Mouse (Mus musculus): ENCODE measurements around the gene Prune1. TPM values are rescaled to one million over a fixed set of nuclear protein-coding genes. Genes with fewer than 3 reads are reported as not detected.

The Prune1 gene
- polyA plus RNA-seq, 1 experiment from 2014 or later, result 29.8 TPM

DNA sequence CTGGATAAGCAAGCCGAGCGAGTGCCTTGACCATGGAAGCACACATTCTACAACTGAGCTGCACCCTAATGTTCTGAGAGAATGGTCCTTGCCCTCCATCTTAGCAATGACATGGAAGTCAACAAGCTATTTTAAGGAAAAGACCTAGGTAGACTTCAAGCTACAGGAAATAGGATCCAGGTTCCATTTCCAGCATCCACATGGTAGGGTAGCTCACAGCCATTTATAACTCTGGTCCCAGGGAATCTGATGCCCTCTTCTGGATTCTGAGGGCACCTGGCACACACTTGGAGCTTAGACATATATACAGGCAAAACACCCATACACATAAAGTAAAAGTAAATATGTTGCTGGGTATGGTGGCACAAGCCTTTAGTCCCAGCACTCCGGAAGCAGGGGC is 15.8 kb downstream of the Prune1 start:
- Histone ChIP-seq H3K4me2 (ENCODE audit: low read length) (no peak overlapping the region), H3K4me3 (ENCODE audit: control insufficient read depth in 1 of 2, insufficient read depth in 1 of 2, low read depth in 1 of 2, low read length in 2 of 2) (no peak overlapping the region), H3K9ac (ENCODE audit: low read length) (no peak overlapping the region), H3K4me1 (ENCODE audit: control insufficient read depth in 2 of 2, insufficient read depth in 2 of 2, low read length in 2 of 2) (peaks cover 0 to 2% of the 10 kb centered on the region in 2 experiments; a peak in 1 of 4 replicates), H3K9me3 (ENCODE audit: control insufficient read depth, low read length) (no peaks in the 10 kb centered on the region), H3K27ac (replicated peaks in 1 of 2; ENCODE audit: control insufficient read depth in 1 of 2, insufficient read depth in 1 of 2, low read depth in 2 of 2, low read length in 2 of 2) (no peak overlapping the region), H3K36me3 (ENCODE audit: control insufficient read depth, insufficient read depth, low read length) (peaks cover 84% of the 10 kb centered on the region), H3K27me3 (ENCODE audit: control insufficient read depth, insufficient read depth, low read length) (no peaks in the 10 kb centered on the region)
- 95% methylated on average over 3 of the region's 3 CpGs for WGBS
- ATAC-seq (ENCODE audit: insufficient number of reproducible peaks, insufficient read depth, low FRiP score, low read depth), result no peak

DNA sequence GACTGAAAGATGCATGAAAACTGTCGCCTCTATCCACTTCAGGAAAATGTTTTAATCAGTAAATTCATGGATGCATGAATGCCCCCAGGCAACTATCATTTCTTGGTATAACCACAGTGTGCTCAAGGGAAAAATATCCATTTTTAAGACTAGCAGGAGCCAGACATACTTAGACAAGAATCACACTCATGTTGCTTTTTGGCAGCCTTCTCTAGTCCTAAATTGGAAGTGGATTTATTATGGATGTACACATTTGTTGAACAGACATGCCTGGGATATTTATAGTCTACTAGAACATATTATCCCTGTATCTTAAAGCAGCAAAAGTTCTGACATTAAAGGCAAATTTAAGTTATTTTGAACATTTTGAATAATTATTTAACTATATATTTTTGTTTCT is 17.2 kb downstream of the Prune1 start:
- no peak for ATAC-seq (ENCODE audit: insufficient number of reproducible peaks, insufficient read depth, low FRiP score, low read depth)
- Histone ChIP-seq H3K4me1 (ENCODE audit: control insufficient read depth in 2 of 2, insufficient read depth in 2 of 2, low read length in 2 of 2) (no peaks in the 10 kb centered on the region), H3K9ac (ENCODE audit: low read length) (no peak overlapping the region), H3K36me3 (ENCODE audit: control insufficient read depth, insufficient read depth, low read length) (peaks cover 95% of the 10 kb centered on the region), H3K4me2 (ENCODE audit: low read length) (no peak overlapping the region), H3K27me3 (ENCODE audit: control insufficient read depth, insufficient read depth, low read length) (no peaks in the 10 kb centered on the region), H3K4me3 (ENCODE audit: control insufficient read depth in 1 of 2, insufficient read depth in 1 of 2, low read depth in 1 of 2, low read length in 2 of 2) (no peak overlapping the region), H3K27ac (replicated peaks in 1 of 2; ENCODE audit: control insufficient read depth in 1 of 2, insufficient read depth in 1 of 2, low read depth in 2 of 2, low read length in 2 of 2) (no peak overlapping the region), H3K9me3 (ENCODE audit: control insufficient read depth, low read length) (no peaks in the 10 kb centered on the region)
- WGBS, result 75% methylated on average over 1 of the region's 1 CpGs

- H3K4me3 ChIP-seq (ENCODE audit: control insufficient read depth in 1 of 2, insufficient read depth in 1 of 2, low read depth in 1 of 2, low read length in 2 of 2), result no peak overlapping the region
- H3K36me3 ChIP-seq (ENCODE audit: control insufficient read depth, insufficient read depth, low read length), result peaks cover 94% of the 10 kb centered on the region
- no peaks in the 10 kb centered on the region for H3K9me3 ChIP-seq (ENCODE audit: control insufficient read depth, low read length)
- H3K9ac ChIP-seq (ENCODE audit: low read length), result no peak overlapping the region
- H3K27ac ChIP-seq (replicated peaks in 1 of 2; ENCODE audit: control insufficient read depth in 1 of 2, insufficient read depth in 1 of 2, low read depth in 2 of 2, low read length in 2 of 2), result no peak overlapping the region
- no peaks in the 10 kb centered on the region for H3K4me1 ChIP-seq (ENCODE audit: control insufficient read depth in 2 of 2, insufficient read depth in 2 of 2, low read length in 2 of 2)
- ATAC-seq (ENCODE audit: insufficient number of reproducible peaks, insufficient read depth, low FRiP score, low read depth), result no peak
- no peak overlapping the region for H3K4me2 ChIP-seq (ENCODE audit: low read length)
- no peaks in the 10 kb centered on the region for H3K27me3 ChIP-seq (ENCODE audit: control insufficient read depth, insufficient read depth, low read length)
- WGBS, result 51% methylated on average over 11 of the region's 11 CpGs
These were observed 18.7 kb downstream of the Prune1 start for GRCm38 (mm10) chr3:95263089-95263739.

GRCm38 (mm10) chr3:95261975-95262374 is 19.9 kb downstream of the Prune1 start:
- Histone ChIP-seq H3K9me3 (ENCODE audit: control insufficient read depth, low read length) (no peaks in the 10 kb centered on the region), H3K36me3 (ENCODE audit: control insufficient read depth, insufficient read depth, low read length) (peaks cover 94% of the 10 kb centered on the region), H3K27me3 (ENCODE audit: control insufficient read depth, insufficient read depth, low read length) (no peaks in the 10 kb centered on the region), H3K27ac (replicated peaks in 1 of 2; ENCODE audit: control insufficient read depth in 1 of 2, insufficient read depth in 1 of 2, low read depth in 2 of 2, low read length in 2 of 2) (no peak overlapping the region), H3K4me2 (ENCODE audit: low read length) (no peak overlapping the region), H3K4me1 (ENCODE audit: control insufficient read depth in 2 of 2, insufficient read depth in 2 of 2, low read length in 2 of 2) (no peaks in the 10 kb centered on the region), H3K9ac (ENCODE audit: low read length) (no peak overlapping the region), H3K4me3 (ENCODE audit: control insufficient read depth in 1 of 2, insufficient read depth in 1 of 2, low read depth in 1 of 2, low read length in 2 of 2) (no peak overlapping the region)
- 86% methylated on average over 4 of the region's 4 CpGs for WGBS
- no peak for ATAC-seq (ENCODE audit: insufficient number of reproducible peaks, insufficient read depth, low FRiP score, low read depth)

DNA sequence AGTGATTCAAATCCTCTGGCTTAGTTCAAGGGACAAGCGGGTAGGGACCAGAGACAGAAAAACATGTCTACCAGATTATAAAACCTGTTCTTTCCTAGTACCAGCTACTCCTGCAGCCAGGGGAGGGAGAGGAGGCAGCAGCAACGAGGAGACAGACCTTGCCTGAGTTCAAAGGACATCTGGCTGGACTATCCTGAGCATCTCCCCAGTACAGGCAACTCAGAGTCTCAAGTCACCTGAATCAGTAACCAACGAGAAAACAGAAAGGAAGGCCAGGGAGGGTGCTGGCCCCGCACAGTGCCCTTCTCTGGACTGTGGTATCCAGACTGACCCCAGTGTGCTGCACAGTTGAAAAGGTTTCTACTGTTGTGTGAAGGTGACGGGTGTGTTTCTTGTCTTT is 24.9 kb downstream of the Prune1 start:
- ATAC-seq (ENCODE audit: insufficient number of reproducible peaks, insufficient read depth, low FRiP score, low read depth), result no peak
- no peak overlapping the region for H3K4me2 ChIP-seq (ENCODE audit: low read length)
- H3K4me3 ChIP-seq (ENCODE audit: control insufficient read depth in 1 of 2, insufficient read depth in 1 of 2, low read depth in 1 of 2, low read length in 2 of 2), result no peak overlapping the region
- no peaks in the 10 kb centered on the region for H3K4me1 ChIP-seq (ENCODE audit: control insufficient read depth in 2 of 2, insufficient read depth in 2 of 2, low read length in 2 of 2)
- H3K9me3 ChIP-seq (ENCODE audit: control insufficient read depth, low read length), result no peaks in the 10 kb centered on the region
- H3K27me3 ChIP-seq (ENCODE audit: control insufficient read depth, insufficient read depth, low read length), result no peaks in the 10 kb centered on the region
- no peak overlapping the region for H3K9ac ChIP-seq (ENCODE audit: low read length)
- 88% methylated on average over 5 of the region's 5 CpGs for WGBS
- H3K27ac ChIP-seq (replicated peaks in 1 of 2; ENCODE audit: control insufficient read depth in 1 of 2, insufficient read depth in 1 of 2, low read depth in 2 of 2, low read length in 2 of 2), result no peak overlapping the region
- H3K36me3 ChIP-seq (ENCODE audit: control insufficient read depth, insufficient read depth, low read length), result peaks cover 93% of the 10 kb centered on the region

GRCm38 (mm10) chr3:95250783-95251424 is 31.0 kb downstream of the Prune1 start, which contains the start of gene Bnipl:
Gene Bnipl, minus strand, starts transcription at chr3:95251193.
- H3K9ac ChIP-seq (ENCODE audit: low read length), result no peak within 1 kb of the TSS
- no peaks in the 10 kb centered on the region for H3K4me1 ChIP-seq (ENCODE audit: control insufficient read depth in 2 of 2, insufficient read depth in 2 of 2, low read length in 2 of 2)
- H3K27ac ChIP-seq (replicated peaks in 1 of 2; ENCODE audit: control insufficient read depth in 1 of 2, insufficient read depth in 1 of 2, low read depth in 2 of 2, low read length in 2 of 2), result no peak within 1 kb of the TSS
- no peak within 1 kb of the TSS for H3K4me2 ChIP-seq (ENCODE audit: low read length)
- no peak within 1 kb of the TSS for H3K4me3 ChIP-seq (ENCODE audit: control insufficient read depth in 1 of 2, insufficient read depth in 1 of 2, low read depth in 1 of 2, low read length in 2 of 2)
- WGBS, result 46% methylated on average over 7 of the region's 7 CpGs
- H3K36me3 ChIP-seq (ENCODE audit: control insufficient read depth, insufficient read depth, low read length), result peaks cover 42% of the 10 kb centered on the region
- no peaks in the 10 kb centered on the region for H3K27me3 ChIP-seq (ENCODE audit: control insufficient read depth, insufficient read depth, low read length)
- H3K9me3 ChIP-seq (ENCODE audit: control insufficient read depth, low read length), result no peaks in the 10 kb centered on the region
- ATAC-seq (ENCODE audit: insufficient number of reproducible peaks, insufficient read depth, low FRiP score, low read depth), result no peak

DNA sequence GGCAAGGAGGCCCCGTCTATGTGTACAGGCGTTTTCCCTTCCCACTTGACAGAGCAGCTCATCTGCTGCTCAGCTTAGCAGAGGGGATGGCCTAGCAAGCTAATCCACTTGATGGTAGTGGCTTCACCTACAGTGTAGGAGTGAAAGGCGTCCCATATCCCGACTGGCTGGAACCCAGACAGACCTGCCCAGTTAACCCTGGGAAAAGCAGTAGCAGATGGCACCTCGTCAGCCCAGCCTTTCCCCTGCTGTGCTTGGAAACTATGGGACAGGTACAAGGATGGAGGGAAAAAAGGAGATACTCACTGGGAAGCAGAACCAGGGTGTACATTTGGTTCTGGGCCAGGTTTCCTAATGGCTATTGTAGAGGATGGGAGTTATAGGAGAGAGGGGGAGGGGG is 31.5 kb downstream of the Prune1 start:
- H3K27me3 ChIP-seq (ENCODE audit: control insufficient read depth, insufficient read depth, low read length), result no peaks in the 10 kb centered on the region
- H3K4me3 ChIP-seq (ENCODE audit: control insufficient read depth in 1 of 2, insufficient read depth in 1 of 2, low read depth in 1 of 2, low read length in 2 of 2), result no peak overlapping the region
- no peaks in the 10 kb centered on the region for H3K9me3 ChIP-seq (ENCODE audit: control insufficient read depth, low read length)
- no peak overlapping the region for H3K9ac ChIP-seq (ENCODE audit: low read length)
- 72% methylated on average over 5 of the region's 5 CpGs for WGBS
- H3K4me1 ChIP-seq (ENCODE audit: control insufficient read depth in 2 of 2, insufficient read depth in 2 of 2, low read length in 2 of 2), result no peaks in the 10 kb centered on the region
- H3K36me3 ChIP-seq (ENCODE audit: control insufficient read depth, insufficient read depth, low read length), result peaks cover 37% of the 10 kb centered on the region
- no peak overlapping the region for H3K27ac ChIP-seq (replicated peaks in 1 of 2; ENCODE audit: control insufficient read depth in 1 of 2, insufficient read depth in 1 of 2, low read depth in 2 of 2, low read length in 2 of 2)
- ATAC-seq (ENCODE audit: insufficient number of reproducible peaks, insufficient read depth, low FRiP score, low read depth), result no peak
- H3K4me2 ChIP-seq (ENCODE audit: low read length), result no peak overlapping the region
